Mouse (Mus musculus): ENCODE measurements around the gene Alkbh2. TPM values are rescaled to one million over a fixed set of nuclear protein-coding genes. Genes with fewer than 3 reads are reported as not detected.

Alkbh2 gene
- 8.5 TPM for total RNA-seq (2023)

GRCm38 (mm10) chr5:114127374-114128349, at the start of gene Alkbh2:
Gene Alkbh2 (minus strand): TSS chr5:114128218.

GRCm38 (mm10) chr5:114146028-114146888, 18.2 kb upstream of the Alkbh2 start, which contains the start of gene Acacb:
Gene Acacb (plus strand): TSS chr5:114146535.

GRCm38 (mm10) chr5:114130211-114130605, 2.2 kb upstream of the Alkbh2 start, which contains the start of gene Ung:
Gene Ung (plus strand): TSS chr5:114130386.

GRCm38 (mm10) chr5:114091057-114091807, 36.8 kb downstream of the Alkbh2 start, which contains the start of gene Svop:
Gene Svop (minus strand): TSS chr5:114091570.

Other genes starting within 250 kb of the Alkbh2 start
- 48.4 TPM for gene Coro1c, start 219.5 kb downstream of the Alkbh2 start, total RNA-seq (2023)
- 25.7 TPM for gene Ssh1, start 134.3 kb downstream of the Alkbh2 start, total RNA-seq (2023)
- 0.77 TPM for gene Dao, start 124.5 kb downstream of the Alkbh2 start, total RNA-seq (2023)
- gene Usp30, start 62.8 kb downstream of the Alkbh2 start, total RNA-seq (2023): 21.9 TPM
- gene Svop, start 36.6 kb downstream of the Alkbh2 start, total RNA-seq (2023): not detected
- 14.1 TPM for gene Ung, start 2.2 kb upstream of the Alkbh2 start, total RNA-seq (2023)
- 15.8 TPM for gene Acacb, start 18.3 kb upstream of the Alkbh2 start, total RNA-seq (2023)
- not detected for gene Foxn4, start 145.6 kb upstream of the Alkbh2 start, total RNA-seq (2023)
- 10.0 TPM for gene Myo1h, start 160.9 kb upstream of the Alkbh2 start, total RNA-seq (2023)

Measured in CD8-positive naive resting alpha-beta T cell, adult 57 days (primary cell).